Mouse (Mus musculus) lung, postnatal 0 days (tissue): ENCODE measurements around the gene Kncn. TPM values are rescaled to one million over a fixed set of nuclear protein-coding genes. Genes with fewer than 3 reads are reported as not detected.

Experiments used
- ATAC-seq: fragments of 200-750 bp; cut with Nextera tagmentation; 2 replicates; pipeline ENCODE4 v1.8.0; 2017; ENCODE audit warnings: moderate library complexity
- DNase-seq: peaks from one replicate; pipeline ENCODE4 v3.0.0-alpha.2; 2016; ENCODE audit warnings: low spot score
- H3K27ac ChIP-seq: fragments of 300-500 bp; sonication (generic); 2 replicates; pipeline ENCODE4 v1.5.1; 2014; ENCODE audit warnings: antibody characterized with exemption, mild to moderate bottlenecking, low read length, mixed read lengths
- H3K27me3 ChIP-seq: fragments of 300-500 bp; sonication (generic); replicated peaks from 2 replicates; pipeline ENCODE4 v1.6.1; 2014; ENCODE audit warnings: low read length, mixed read lengths; ENCODE audit not compliant: insufficient read depth
- H3K36me3 ChIP-seq: fragments of 300-500 bp; sonication (generic); 2 replicates; pipeline ENCODE4 v1.6.1; 2014; ENCODE audit warnings: low read length, mixed read lengths; ENCODE audit not compliant: insufficient read depth
- H3K4me1 ChIP-seq: fragments of 300-500 bp; sonication (generic); 2 replicates; pipeline ENCODE4 v1.6.1; 2014; ENCODE audit warnings: antibody characterized with exemption, low read depth, low read length, mixed read lengths; ENCODE audit not compliant: insufficient read depth
- H3K4me2 ChIP-seq: fragments of 300-500 bp; sonication (generic); replicated peaks from 2 replicates; pipeline ENCODE4 v1.6.1; 2014; ENCODE audit warnings: low read depth, mild to moderate bottlenecking, low read length, moderate library complexity, mixed read lengths
- H3K4me3 ChIP-seq: fragments of 300-500 bp; sonication (generic); 2 replicates; pipeline ENCODE4 v1.5.1; 2014; ENCODE audit warnings: low read depth, low read length
- H3K9ac ChIP-seq: fragments of 300-500 bp; sonication (generic); replicated peaks from 2 replicates; pipeline ENCODE4 v1.6.1; 2014; ENCODE audit warnings: low read depth, mild to moderate bottlenecking
- H3K9me3 ChIP-seq: fragments of 300-500 bp; sonication (generic); 2 replicates; pipeline ENCODE4 v1.6.1; 2016; ENCODE audit warnings: low read length, mixed read lengths
- CTCF ChIP-seq: IDR thresholded peaks from 2 replicates; pipeline ENCODE4 v1.5.1; 2016; ENCODE audit warnings: antibody characterized with exemption, mild to moderate bottlenecking
- EP300 ChIP-seq: IDR thresholded peaks from 2 replicates; pipeline ENCODE4 v1.6.1; 2016; ENCODE audit warnings: antibody characterized with exemption, mild to moderate bottlenecking, control low read depth
- WGBS: fragments of 180-500 bp; shearing (Covaris S2); extraction: QIAGEN DNeasy Blood & Tissue Kit; methylation state at CpG from one replicate; pipeline ENCODE4 v1.1.7; 2014; 5-methylcytosine and 5-hydroxymethylcytosine counted together
- polyA plus RNA-seq: library from polyadenylated mRNA; unstranded; fragments of >200 nt; fragmentation: Nextera tagmentation; extraction: Ambion mirVana; gene quantifications from 2 replicates; pipeline ENCODE4 v1.2.1, GENCODE M21; 2015

The Kncn gene
- polyA plus RNA-seq, 1 experiment from 2014 or later: not detected

GRCm38 (mm10) chr4:115851569-115851968 lies 32.6 kb upstream of the Kncn start:
- Histone ChIP-seq H3K9me3 (no peaks in the 10 kb centered on the region), H3K4me2 (no peak overlapping the region), H3K9ac (no peak overlapping the region), H3K27me3 (no peaks in the 10 kb centered on the region), H3K27ac (no peak overlapping the region), H3K4me3 (no peak overlapping the region), H3K4me1 (no peaks in the 10 kb centered on the region), H3K36me3 (peaks cover 20% of the 10 kb centered on the region; the same call in 1 of the 2 replicates)
- 60% methylated on average over 6 of the region's 6 CpGs for WGBS
- DNase-seq (peak; percentile 22), ATAC-seq (peak; percentile 63)
- peak; percentile 19; the same call in 1 of the 2 replicates for TF ChIP-seq EP300
- TF ChIP-seq CTCF: no peak

GRCm38 (mm10) chr4:115855100-115855499 lies 29.1 kb upstream of the Kncn start:
- Histone ChIP-seq H3K9ac (no peak overlapping the region), H3K9me3 (no peaks in the 10 kb centered on the region), H3K36me3 (peaks cover 28% of the 10 kb centered on the region), H3K4me2 (no peak overlapping the region), H3K27me3 (no peaks in the 10 kb centered on the region), H3K4me1 (no peaks in the 10 kb centered on the region), H3K4me3 (no peak overlapping the region), H3K27ac (no peak overlapping the region)
- TF ChIP-seq EP300: no peak
- DNase-seq (no peak), ATAC-seq (no peak)
- 64% methylated on average over 6 of the region's 6 CpGs for WGBS

GRCm38 (mm10) chr4:115855609-115856008 lies 28.6 kb upstream of the Kncn start:
- H3K36me3 ChIP-seq: peaks cover 29% of the 10 kb centered on the region
- no peaks in the 10 kb centered on the region for H3K4me1 ChIP-seq
- TF ChIP-seq CTCF: no peak
- no peak for TF ChIP-seq EP300
- DNase-seq (no peak), ATAC-seq (no peak)
- no peak overlapping the region for H3K9ac ChIP-seq
- H3K4me2 ChIP-seq: no peak overlapping the region
- no peaks in the 10 kb centered on the region for H3K27me3 ChIP-seq
- no peak overlapping the region for H3K4me3 ChIP-seq
- no peaks in the 10 kb centered on the region for H3K9me3 ChIP-seq
- no peak overlapping the region for H3K27ac ChIP-seq
- 70% methylated on average over 4 of the region's 4 CpGs for WGBS

- H3K4me1 ChIP-seq: no peaks in the 10 kb centered on the region
- no peaks in the 10 kb centered on the region for H3K9me3 ChIP-seq
- H3K27ac ChIP-seq: no peak overlapping the region
- H3K4me2 ChIP-seq: no peak overlapping the region
- TF ChIP-seq EP300 (no peak), CTCF (no peak)
- no peaks in the 10 kb centered on the region for H3K27me3 ChIP-seq
- no peak for ATAC-seq
- no peak for DNase-seq
- WGBS: 77% methylated on average over 4 of the region's 4 CpGs
- H3K9ac ChIP-seq: no peak overlapping the region
- H3K36me3 ChIP-seq: peaks cover 29% of the 10 kb centered on the region
- H3K4me3 ChIP-seq: no peak overlapping the region
These were observed 27.9 kb upstream of the Kncn start for GRCm38 (mm10) chr4:115856282-115856681.

GRCm38 (mm10) chr4:115857293-115857883 lies 26.8 kb upstream of the Kncn start:
- H3K9me3 ChIP-seq: no peaks in the 10 kb centered on the region
- ATAC-seq (no peak), DNase-seq (no peak)
- TF ChIP-seq EP300 (no peak), CTCF (no peak)
- no peak overlapping the region for H3K4me2 ChIP-seq
- H3K27ac ChIP-seq: no peak overlapping the region
- peaks cover 29% of the 10 kb centered on the region for H3K36me3 ChIP-seq
- WGBS: 71% methylated on average over 9 of the region's 9 CpGs
- H3K4me3 ChIP-seq: no peak overlapping the region
- H3K9ac ChIP-seq: no peak overlapping the region
- H3K4me1 ChIP-seq: no peaks in the 10 kb centered on the region
- no peaks in the 10 kb centered on the region for H3K27me3 ChIP-seq

- H3K9me3 ChIP-seq: no peaks in the 10 kb centered on the region
- DNase-seq: no peak
- H3K9ac ChIP-seq: no peak overlapping the region
- ATAC-seq: no peak
- TF ChIP-seq CTCF (no peak), EP300 (no peak)
- H3K27me3 ChIP-seq: no peaks in the 10 kb centered on the region
- H3K4me3 ChIP-seq: no peak overlapping the region
- H3K36me3 ChIP-seq: peaks cover 10% of the 10 kb centered on the region; the same call in 1 of the 2 replicates
- WGBS: 74% methylated on average over 7 of the region's 7 CpGs
- no peak overlapping the region for H3K4me2 ChIP-seq
- H3K4me1 ChIP-seq: no peaks in the 10 kb centered on the region
- no peak overlapping the region for H3K27ac ChIP-seq
These were observed 20.8 kb upstream of the Kncn start for GRCm38 (mm10) chr4:115863352-115863751.

- WGBS: 41% methylated on average over 10 of the region's 10 CpGs
These were observed 20.3 kb upstream of the Kncn start for GRCm38 (mm10) chr4:115863880-115864279.

More at GRCm38 (mm10) chr4:115863880-115864279, 20.3 kb upstream of the Kncn start:
- no peak overlapping the region for H3K27ac ChIP-seq
- H3K4me2 ChIP-seq: no peak overlapping the region
- no peaks in the 10 kb centered on the region for H3K27me3 ChIP-seq
- H3K9ac ChIP-seq: no peak overlapping the region
- no peak for TF ChIP-seq CTCF
- no peak for TF ChIP-seq EP300
- DNase-seq (no peak), ATAC-seq (no peak)
- no peaks in the 10 kb centered on the region for H3K4me1 ChIP-seq
- no peaks in the 10 kb centered on the region for H3K9me3 ChIP-seq
- H3K36me3 ChIP-seq: peaks cover 10% of the 10 kb centered on the region; the same call in 1 of the 2 replicates
- H3K4me3 ChIP-seq: no peak overlapping the region
